Mouse (Mus musculus): ENCODE measurements around the gene Cmah.

Gene Cmah

DNA sequence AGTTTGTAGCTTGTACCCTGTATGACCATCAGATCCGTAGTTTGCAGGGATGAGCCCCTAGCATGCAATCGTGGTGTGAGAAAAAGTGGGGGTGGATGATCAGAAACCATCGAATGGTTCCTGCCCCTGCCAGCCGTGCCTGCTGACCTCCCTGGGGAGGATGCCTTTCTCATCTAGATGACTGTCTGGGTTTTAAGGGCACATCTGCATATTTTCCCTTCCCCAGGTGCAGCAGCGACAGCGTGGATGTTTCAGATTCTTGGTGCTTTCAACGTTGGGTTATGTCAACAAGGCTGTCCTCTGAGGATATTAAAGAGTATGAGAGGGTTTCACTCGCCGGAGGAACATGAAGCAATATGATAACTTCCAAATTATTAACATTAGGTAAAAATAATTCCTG is 158.8 kb downstream of the Cmah start:
- no peak for DNase-seq

DNA sequence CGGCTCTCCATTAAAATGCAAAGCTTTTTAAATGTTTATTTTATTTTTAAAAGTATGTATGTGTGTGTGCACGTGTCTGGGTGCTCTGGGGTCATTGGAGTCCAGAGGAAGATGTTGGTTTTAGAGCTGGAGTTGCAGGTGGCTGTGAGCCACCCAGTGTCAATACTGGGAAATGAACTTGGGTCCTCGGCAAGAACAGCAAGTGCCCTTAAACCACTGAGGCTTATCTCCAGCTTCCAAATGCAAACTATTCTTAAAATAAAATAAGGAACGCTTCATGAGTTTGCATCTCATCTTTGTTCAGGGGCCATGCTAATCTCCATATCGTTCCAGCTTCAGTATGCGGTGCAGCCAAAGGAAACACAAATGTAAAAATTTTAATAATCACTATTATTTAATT is 159.2 kb downstream of the Cmah start:
- DNase-seq = no peak

DNA sequence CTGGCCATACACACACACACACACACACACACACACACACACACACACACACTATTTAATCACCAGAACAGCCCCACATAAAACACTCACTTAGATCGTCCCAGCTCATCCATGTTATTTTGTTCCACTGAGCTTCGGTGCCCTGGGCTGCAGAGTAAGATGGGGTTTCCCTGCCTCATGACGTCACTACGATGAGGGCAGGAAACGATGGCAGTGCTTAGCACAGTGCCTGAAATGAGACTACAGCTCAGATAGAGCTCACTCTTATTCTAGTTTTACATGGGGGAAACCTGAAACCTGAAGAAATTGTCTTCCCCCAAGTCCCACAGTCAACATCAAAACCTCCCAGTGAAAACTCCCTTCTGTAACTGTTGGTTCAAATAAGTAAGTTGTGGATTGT is 159.9 kb downstream of the Cmah start:
- DNase-seq = no peak

DNA sequence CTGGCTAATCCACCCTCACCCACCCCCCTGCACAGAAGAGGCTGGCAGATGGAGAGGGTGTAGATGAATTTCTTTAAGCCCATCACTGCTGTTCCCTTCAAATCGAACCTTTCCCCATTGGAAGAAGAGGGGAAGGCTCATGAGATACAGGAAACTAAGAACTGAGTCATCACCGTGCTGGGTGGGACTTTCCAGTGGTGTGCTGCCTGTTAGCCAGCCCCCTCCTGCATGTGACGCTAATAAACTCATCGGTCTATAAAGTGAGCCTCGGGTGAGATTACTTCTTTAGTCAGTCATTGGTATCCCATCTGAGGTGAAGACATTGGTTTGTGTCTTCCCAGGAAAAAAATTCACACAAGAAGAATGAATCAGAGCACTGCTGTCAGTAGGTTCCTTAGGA is 160.3 kb downstream of the Cmah start:
- no peak for DNase-seq

DNA sequence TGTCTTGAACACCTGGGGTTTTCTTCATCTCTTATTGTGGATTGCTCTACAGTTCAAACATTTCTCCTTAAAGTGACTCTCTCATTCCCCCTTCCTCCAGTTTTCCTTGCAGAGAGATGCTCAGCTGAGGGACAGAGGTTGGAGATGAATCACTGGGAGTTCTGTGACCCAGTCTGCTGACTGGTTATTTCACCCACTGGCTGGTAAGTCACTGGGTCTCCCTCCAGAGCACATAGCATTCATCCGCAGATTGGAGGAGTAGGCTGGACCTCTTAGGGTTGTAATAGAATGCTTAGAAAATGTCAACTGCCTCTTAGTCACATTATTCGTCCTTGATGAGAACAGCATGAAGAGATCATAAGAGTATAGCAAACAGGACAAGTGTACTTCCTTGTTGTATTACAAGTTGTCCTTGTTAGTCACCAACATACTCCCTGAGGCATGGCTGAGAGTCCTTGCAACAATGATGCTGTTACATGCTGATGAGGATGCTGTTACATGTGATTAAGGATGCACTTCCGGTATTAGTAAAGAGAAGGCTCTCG is 161.4 kb downstream of the Cmah start:
- DNase-seq = no peak

DNA sequence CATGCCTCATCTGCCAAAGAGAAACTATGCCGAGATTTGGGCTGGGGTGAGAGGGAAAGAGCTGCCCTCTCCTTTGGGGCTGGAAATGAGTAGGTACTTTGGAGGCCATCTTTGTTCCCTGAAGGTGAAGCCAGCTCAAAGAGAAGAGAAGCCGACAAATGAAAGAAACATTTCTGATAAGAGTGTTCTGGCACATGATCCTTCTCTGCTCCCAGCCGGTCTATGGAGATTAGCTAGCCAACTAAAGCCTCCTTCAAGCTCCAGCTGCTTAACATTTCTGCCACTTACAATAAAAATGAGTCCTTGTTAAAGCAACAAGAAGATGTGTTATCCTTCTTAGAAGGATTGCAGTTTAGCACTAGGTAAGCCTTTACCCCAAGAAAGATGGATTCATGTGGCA is 162.3 kb downstream of the Cmah start:
- no peak for DNase-seq

DNA sequence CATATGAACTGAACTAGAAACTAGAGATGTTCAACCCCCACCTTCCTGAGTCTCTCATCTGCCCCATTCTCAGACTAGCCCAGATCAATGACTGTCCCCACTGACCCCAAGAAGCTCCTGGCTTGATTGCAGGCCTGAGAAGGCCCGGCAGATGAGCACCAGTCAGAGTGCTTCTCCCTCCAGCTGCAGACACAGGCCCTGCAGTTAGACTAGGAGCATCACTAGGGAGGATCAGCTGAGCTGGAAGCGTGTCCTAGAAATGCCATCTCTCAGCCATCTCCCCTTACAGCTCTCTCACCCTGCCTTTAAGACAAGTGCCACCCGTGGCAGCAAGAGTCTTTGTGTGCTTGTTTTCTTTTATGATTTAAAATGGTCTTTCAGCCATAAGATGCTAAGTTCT is 162.8 kb downstream of the Cmah start:
- no peak for DNase-seq

DNA sequence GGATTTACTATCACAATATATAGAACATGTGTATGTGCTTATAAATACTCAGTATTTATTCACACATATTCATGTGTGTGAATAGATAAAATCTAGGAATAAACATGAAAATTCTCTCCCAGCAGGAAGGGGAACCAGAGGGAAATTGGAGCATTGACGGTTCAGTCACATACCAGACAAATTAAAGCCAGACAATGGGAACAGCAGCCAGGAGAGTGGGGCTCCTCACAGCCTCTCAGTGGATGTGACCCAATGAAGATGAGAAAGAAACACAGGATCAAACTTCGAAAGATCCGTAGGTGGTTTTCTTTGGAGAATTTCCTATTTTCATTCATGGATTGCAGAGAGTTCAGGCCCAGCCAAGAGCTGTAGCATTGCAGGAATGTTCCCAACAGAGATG is 163.9 kb downstream of the Cmah start:
- DNase-seq = no peak

DNA sequence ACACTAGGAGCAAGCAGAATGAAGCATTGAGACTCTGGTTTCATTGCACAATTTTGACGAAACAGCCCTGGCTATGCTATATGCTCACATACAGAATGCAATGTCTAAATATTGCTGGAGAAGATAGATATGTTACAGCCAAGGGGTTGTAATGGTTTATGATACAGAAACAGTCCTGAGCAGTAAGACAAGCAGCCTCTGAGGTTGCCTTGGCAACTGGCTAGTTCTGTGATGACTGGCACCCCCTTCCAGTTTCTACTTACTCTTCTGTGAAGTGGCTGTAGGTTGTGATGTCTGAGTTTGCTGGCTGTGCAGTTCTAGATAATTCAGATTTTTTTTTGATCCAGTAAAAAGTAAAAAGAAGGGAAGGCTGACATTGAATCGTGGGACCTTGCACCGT is 166.6 kb downstream of the Cmah start:
- DNase-seq = no peak

DNA sequence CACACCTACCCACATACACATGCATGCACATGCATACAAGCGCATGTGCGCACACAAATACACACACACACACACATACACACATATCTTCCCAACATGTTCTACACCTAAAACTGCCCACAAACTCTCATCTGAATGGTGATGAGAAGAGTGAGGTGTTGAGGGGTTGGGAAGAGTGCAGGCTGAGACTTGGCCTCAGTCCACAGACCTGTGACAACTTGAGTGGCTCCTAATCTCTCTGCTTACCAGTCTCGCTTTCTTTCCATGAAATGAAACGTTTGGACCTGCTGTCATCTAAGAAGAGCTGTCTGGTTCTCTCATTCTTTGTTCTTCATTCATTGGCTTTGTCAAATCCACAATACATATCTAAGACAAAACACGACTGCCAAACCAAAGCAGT is 169.1 kb downstream of the Cmah start:
- DNase-seq = no peak

DNA sequence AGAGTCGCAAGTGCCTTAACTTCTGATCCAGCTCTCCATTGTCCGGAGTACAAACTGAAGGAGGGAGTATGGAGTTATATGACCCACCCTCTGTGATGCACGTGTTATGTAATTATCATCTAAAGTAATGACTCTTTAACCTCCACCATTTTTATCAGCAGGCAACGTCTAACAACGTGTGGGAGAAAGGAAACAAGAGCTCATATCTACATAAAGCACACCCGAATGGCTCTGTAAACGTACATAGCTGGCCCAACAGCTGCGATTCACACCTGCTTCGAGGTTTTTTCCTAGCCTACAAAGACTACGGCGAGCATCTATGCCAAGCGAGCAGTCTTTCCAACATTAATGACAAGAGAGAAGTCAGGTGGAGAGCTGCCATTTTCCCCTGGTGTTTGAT is 169.8 kb downstream of the Cmah start:
- no peak for DNase-seq

DNA sequence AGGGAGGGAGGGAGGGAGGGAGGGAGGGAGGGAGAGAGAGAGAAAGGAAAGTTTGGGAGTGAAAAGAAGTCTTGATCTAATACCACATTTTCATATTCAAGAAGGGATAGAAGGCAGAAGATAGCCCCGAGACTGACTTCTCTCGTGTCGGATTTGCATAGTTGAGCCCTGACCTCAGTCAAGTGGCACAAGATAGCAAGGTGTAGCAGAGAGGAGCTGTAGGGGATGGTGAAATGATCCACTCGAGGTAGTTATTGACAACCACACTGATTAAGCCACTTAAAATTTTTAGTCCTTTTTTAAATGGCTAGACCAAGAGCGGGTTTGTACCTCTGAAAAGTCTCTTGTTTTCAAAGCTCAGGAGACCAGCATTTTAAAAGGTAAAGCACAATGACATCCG is 171.1 kb downstream of the Cmah start:
- DNase-seq = no peak

DNA sequence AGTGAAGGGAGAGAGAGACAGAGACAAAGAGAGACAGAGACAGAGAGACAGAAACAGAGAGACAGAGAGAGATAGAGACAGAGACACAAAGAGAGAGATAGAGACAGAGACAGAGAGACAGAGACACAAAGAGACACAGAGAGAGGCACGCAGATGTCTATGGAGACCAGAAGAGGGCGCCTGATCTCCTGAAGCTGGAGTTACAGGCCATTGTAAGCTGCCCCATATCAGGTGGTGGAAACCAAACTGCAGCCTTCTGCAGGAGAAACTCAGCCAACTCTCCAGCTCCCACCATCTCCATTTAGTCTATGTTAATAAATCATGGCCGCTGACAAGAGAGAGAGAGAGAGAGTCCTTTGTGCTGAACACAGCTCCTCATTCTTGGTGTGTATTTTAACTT is 172.3 kb downstream of the Cmah start:
- peak; percentile 45 for DNase-seq

DNA sequence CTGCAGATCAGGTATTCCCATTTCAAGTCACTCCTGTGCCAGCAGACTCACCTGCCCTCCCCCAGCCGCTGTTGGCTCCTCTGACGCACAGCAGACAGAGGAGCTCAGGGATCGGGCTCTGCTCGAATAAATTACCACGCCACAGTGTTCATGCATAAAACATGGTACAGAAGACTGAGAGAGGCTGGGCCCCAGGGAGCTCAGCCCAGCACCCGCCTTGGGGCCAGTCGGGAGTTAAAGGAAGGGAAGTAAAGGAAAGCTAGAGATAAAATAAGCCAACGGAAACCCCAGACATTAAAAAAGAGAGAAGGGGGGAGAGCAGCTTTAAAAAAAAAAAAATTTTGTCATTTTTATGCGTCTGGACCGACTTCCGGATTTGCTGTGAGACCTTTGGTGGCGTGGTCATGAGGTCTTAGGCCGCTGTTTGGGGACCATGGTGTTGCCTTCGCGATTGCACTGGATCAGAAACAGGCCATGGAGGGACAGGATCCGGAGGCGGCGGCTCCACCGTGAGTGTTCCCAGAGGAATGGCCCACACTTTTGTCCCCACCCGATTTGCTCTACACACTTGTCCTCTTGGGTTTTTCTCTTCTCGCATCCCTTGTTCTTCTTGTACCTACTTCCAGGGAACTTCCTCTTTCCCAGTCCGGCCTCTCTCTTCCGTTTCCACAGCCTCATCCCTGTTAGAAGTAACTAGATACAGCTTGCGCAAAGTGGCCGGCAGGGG is 174.1 kb downstream of the Cmah start:
- no peak for DNase-seq

DNA sequence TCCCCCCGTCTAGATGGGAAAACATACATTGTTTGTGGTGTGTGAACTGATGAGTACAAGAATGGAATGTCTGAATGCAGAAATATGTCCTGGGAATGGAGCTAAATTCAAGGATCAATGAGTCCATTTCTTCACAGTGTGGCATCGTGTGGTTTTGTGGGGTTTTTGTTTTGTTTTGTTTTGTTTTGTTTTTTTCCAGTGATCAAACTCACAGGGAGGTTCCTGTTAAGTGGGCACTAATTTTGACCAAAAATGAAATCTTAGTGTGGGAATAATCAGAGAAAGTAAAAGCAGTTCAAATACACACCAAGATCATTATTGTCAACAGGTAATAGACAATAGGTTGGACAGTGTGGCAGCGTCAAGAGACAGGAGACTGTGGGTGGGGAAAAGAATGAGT is 174.7 kb downstream of the Cmah start:
- no peak for DNase-seq

DNA sequence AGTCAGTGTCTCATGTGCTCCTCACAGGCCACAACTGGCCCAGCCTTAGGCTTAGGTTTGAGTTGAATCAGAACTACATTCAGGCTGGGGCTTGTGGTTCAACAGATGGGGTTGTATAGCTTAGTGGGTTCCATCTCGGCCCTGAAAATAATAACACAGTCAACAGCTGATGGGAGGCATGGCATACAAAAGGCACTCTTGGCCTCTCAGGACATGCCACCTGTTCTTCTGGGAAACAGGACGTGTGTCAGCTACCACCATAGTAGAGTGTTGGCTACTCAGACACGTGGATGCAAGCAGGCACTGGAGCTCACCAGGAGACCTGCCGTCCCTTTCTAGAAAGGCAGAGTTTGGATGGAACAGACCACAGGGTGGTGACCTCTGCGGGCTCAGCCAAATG is 178.6 kb downstream of the Cmah start:
- DNase-seq = no peak

DNA sequence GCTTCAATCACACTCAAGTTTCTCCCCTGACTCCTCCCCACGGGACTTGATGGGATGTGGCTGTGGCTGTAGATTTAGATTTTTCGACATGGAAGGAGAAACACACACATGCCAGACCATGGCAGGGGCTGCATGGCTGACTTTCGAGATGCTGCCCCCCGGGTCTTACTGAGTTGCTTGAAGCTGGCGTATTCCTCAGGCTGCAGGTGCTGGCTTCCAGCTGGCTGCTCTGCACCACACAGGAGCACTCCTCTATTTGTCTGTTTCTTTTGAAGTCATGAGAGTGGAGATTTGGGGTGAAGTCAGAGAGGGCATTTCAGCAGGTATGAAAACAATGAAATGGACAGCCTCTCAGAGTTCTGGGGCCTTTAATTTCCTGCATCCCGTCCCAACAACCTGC is 180.0 kb downstream of the Cmah start:
- no peak for DNase-seq

DNA sequence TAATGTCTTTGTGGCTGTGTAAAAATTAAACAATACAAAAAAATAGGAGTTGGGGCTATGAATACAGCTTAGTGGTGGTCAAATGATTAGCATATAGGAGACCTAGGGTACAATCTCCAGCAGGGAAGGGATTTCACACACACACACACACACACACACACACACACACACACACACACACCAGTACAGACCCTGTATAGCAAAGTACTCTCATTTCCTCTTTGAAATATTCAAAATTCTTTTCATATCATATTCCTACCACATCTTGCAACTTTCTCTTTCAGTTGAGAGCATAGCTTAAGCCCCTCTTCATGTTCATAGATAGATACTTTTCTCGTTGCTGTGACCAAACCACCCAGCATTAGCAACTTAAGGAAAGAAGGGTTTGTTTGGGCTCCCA is 181.7 kb downstream of the Cmah start:
- DNase-seq = no peak

DNA sequence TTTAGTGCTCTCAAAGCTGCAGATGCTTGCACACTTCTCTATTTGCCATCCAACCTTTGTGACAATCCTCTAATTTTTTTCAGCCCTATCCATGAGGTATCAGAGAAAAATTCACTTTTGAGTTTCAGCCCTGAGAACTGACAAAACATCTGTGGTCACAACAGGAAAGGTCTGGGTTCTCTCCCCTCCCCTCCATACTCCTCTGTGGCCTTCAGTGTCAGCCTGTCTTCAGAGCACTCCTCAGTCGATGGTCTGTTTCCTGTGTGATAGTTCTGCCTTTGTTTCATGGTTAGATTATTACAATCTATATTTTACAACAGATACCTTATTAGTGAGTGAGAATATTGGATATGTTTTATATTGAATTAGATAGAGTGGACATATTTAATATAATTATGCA is 184.2 kb downstream of the Cmah start:
- DNase-seq = no peak

DNA sequence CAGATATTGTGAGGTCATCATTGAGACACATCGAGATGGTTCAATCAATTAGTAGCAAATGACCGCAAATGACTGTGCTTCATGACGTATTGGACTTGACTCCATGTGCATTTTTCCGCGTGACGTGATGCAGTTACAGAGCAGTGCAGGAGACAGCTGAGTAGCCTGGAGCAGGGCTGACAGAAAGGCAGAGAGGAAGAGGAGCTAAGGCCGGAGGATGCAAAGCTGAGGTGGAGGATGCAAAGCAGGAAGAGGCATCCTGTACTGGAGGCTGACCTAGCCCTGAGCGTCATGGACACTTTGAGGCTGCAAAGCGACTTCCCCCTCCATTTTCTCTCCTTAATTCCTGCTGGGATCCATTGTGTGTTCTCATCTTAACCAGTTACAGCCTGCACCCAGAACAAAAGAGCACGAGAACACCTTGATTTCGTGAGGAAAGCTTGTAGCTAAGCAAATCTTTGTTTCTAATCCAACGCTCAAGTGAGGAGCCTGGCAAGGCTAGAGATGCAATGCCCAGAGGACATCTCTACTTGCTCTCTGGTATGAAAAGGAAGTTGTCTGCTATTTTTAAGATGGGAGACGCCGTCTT is 184.8 kb downstream of the Cmah start:
- DNase-seq = no peak

DNA sequence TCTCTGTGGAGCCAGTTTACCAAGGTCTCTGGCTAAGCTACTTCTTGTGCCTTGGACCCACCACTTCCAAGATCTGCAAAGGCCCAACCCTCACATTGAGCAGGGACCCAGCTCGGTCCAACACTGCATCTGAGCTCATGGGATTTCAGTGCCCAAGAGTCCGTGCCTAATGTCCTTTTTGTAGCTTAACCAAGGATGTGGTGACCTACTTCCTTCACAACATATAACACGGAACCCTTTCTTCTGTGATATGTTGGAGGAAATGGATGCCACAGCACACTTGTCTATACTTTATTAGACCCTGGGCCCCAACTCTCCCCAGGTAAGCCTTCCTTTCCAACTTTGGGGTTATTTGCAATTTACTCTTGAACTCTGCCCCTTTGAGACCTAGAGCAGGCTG is 186.5 kb downstream of the Cmah start:
- DNase-seq = no peak

DNA sequence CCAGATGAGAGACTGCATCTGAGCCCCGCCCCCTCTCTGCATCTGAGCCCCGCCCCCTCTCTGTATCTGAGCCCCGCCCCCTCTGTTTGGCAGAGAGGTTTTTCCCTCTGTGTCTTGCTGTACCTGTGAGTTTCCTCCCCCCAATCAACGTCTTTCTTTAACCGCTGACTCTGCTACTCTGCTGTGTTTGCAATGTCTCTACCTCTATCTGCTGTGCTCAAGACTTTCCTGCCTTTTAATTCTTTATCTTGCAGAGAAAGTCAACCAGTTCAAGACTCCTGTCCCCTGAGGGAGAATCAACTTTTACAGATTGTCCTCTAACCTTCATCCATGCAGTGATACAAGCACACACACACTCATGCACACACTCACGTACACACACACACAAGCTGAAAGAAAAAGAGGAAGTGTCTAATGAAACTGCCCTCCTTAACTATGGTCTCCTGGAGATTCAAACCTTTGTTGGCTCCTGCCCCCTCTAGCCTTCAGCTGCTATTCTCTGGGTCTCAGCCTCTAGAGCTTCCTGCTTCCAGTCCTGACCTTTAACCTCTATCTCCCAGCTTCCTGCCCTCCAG is 188.0 kb downstream of the Cmah start:
- no peak for DNase-seq

DNA sequence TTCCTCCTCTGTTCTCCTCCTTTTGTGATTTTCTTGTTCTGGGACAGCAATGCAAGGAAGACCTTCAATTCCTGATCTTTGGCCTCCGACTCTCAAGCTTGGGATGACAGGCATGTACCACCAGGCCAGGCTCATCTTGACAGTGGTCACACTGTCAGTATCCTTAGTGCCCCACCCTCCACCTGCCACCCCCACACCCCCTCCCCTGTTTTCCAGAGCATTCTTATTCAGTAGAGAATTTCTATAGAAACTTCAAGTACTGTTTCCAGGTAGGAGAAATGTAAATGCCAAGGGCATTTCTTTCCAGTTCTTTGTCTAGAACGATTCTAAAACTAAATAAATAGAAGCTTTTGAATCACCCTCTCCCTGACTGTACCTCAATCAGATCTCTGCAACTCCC is 190.6 kb downstream of the Cmah start:
- no peak for DNase-seq

DNA sequence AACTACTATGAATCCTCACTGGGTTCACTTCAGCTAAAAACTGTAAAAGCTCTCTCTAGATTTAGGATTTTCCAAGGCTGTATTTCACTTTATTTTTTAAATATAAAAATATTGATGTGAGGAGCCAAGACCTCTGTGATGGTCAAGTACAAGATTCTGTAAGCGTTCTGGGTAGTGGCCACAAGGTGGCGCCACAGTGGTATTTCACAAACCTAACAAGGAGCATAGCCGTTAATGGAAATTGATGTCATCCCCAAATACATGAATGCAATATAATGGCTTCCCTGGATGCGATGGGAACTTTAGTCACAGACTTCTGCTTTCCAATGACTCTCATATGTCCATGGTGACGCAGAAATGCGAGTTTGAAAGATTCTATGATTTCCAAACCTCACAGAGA is 191.7 kb downstream of the Cmah start:
- DNase-seq = peak; percentile 34

All from lung, postnatal 10 days (tissue).